Mouse (Mus musculus) bone marrow, adult 2 months (tissue): Measurements from ENCODE around the gene Lats2. TPM values are rescaled to one million over a fixed set of nuclear protein-coding genes. Genes with fewer than 3 reads are reported as not detected.
"Not testable (repeated sequence)": the region's sequence is repeated elsewhere in the genome, so short reads cannot be mapped to it uniquely, and the experiment has no call there.

ENCODE experiments used
- H3K27ac ChIP-seq: fragments of 200-500 bp; 2 replicates; pipeline ENCODE4 v1.5.1; 2012; ENCODE audit warnings: low read depth, mild to moderate bottlenecking, control low read depth, inconsistent platforms, low read length; ENCODE audit not compliant: control insufficient read depth, poor library complexity, insufficient read depth
- H3K4me1 ChIP-seq: fragments of 200-500 bp; 2 replicates; pipeline ENCODE4 v1.6.1; 2011; ENCODE audit warnings: low read length; ENCODE audit not compliant: control insufficient read depth, insufficient read depth
- H3K4me3 ChIP-seq: fragments of 200-500 bp; replicated peaks from 2 replicates; pipeline ENCODE3; 2011; ENCODE audit warnings: mild to moderate bottlenecking, low read depth, low read length, control low read depth; ENCODE audit not compliant: control insufficient read depth
- CTCF ChIP-seq: fragments of 200-500 bp; IDR thresholded peaks from 2 replicates; pipeline ENCODE4 v1.5.1; 2011; ENCODE audit warnings: low read length, control low read depth; ENCODE audit not compliant: control insufficient read depth, insufficient read depth
- POLR2A ChIP-seq: fragments of 200-500 bp; IDR thresholded peaks from 2 replicates; pipeline ENCODE4 v1.6.1; 2011; ENCODE audit warnings: low read depth, mild to moderate bottlenecking, control low read depth, low read length, borderline replicate concordance; ENCODE audit not compliant: control insufficient read depth
- WGBS: fragments of 180-500 bp; shearing (Covaris S2); methylation state at CpG from one replicate; pipeline ENCODE4 v1.1.7; 2018; 5-methylcytosine and 5-hydroxymethylcytosine counted together
- polyA plus RNA-seq: library from polyadenylated mRNA; stranded (reverse); fragments of >200 nt; gene quantifications from 2 replicates; pipeline ENCODE4 v1.2.4, GENCODE M21; 2011; ENCODE audit warnings: low replicate concordance; ENCODE audit not compliant: missing spikeins, insufficient read depth, insufficient read length

The Lats2 gene
- polyA plus RNA-seq, 1 experiment = 10.6 TPM

DNA sequence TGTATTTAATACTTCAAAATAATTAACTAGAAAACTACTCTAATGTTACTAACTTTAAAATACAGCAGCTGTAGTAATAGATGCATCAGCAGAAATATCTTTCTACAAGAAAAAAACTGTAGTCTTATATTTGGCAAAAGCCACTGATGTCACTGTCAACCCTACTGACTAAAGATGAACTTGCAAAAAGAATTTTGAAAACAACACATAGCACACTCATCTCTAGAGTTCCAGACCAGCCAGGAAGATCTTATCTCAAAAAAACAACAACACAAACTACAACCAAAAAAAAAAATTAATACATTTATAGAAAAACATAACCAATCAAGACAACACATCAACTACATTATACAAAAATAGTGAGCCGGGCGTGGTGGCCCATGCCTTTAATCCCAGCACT lies 100.7 kb downstream of the Lats2 start:
- whole genome bisulfite sequencing = 82% methylated on average over 2 of the region's 2 CpGs
- TF ChIP-seq CTCF (no peak), POLR2A (no peak)
- Histone ChIP-seq H3K4me3 (no peak overlapping the region), H3K4me1 (no peaks in the 10 kb centered on the region), H3K27ac (no peak overlapping the region)

- not testable (repeated sequence) for H3K4me1 ChIP-seq, H3K4me3 ChIP-seq, H3K27ac ChIP-seq
- WGBS = 82% methylated on average over 3 of the region's 3 CpGs
These were observed 101.7 kb downstream of the Lats2 start for GRCm38 (mm10) chr14:57656519-57656918.

DNA sequence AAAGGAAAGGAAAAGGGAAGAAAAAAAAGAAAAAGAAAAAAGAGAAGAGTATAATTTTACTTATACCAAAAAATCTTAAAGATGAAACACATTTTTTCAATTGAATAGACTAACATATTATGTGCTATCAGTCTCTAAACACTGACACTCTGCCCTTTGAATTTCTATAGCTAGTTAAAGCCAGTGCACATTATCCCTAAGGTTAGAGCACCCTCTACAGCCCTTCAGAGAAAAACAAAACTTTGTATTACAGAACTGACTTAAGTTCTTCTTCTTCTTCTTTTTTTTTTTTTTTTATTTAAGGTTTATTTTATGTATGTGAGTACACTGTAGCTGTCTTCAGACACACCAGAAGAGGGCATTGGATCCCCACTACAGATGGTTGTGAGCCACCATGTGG lies 108.7 kb downstream of the Lats2 start:
- H3K4me3 ChIP-seq = no peak overlapping the region
- no peaks in the 10 kb centered on the region for H3K4me1 ChIP-seq
- H3K27ac ChIP-seq = no peak overlapping the region
- no peak for TF ChIP-seq POLR2A
- TF ChIP-seq CTCF = no peak

DNA sequence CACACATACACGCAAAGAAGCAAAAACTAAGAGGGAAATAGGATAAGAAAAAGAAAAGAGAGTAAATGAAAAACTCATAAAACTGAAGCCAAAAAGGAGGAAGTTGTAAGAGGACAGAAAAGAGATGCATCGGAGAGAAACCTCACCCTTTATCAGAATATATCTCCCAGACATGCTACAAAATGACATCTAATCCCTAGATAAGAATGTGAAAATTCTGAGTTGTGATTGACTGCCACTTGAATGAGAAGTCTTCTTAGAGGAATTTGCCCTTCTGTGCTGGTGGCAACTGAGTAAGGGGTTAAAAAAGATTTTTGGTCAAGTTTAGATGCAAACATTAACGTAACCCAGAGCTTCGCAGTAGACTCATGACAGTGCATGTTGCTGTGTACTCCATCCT lies 112.0 kb downstream of the Lats2 start:
- H3K4me3 ChIP-seq = no peak overlapping the region
- 78% methylated on average over 4 of the region's 4 CpGs for WGBS
- no peak overlapping the region for H3K27ac ChIP-seq
- no peak for TF ChIP-seq POLR2A
- no peak for TF ChIP-seq CTCF
- no peaks in the 10 kb centered on the region for H3K4me1 ChIP-seq

Other genes with a start within 250 kb of the Lats2 start
- 2.0 and 2.4 TPM in 2 replicates for gene Il17d, start 233.6 kb downstream of the Lats2 start, polyA plus RNA-seq
- 6.0 and 7.6 TPM in 2 replicates for gene Eef1akmt1, start 186.8 kb downstream of the Lats2 start, polyA plus RNA-seq
- 6.4 and 10.1 TPM in 2 replicates for gene Xpo4, start 93.0 kb downstream of the Lats2 start, polyA plus RNA-seq
- not detected in 2 replicates for gene Gm49361, start 12.3 kb downstream of the Lats2 start, polyA plus RNA-seq
- 75.0 and 138 TPM in 2 replicates for gene Sap18, start 39.8 kb upstream of the Lats2 start, polyA plus RNA-seq
- gene Ska3, start 67.8 kb upstream of the Lats2 start, polyA plus RNA-seq = 8.3 and 14.0 TPM in 2 replicates
- 41.3 and 54.3 TPM in 2 replicates for gene Mrpl57, start 67.8 kb upstream of the Lats2 start, polyA plus RNA-seq
- 3.7 and 9.3 TPM in 2 replicates for gene Zdhhc20, start 131.9 kb upstream of the Lats2 start, polyA plus RNA-seq
- 28.7 and 46.4 TPM in 2 replicates for gene Micu2, start 240.9 kb upstream of the Lats2 start, polyA plus RNA-seq